Mouse (Mus musculus): ENCODE measurements around the gene Phtf2. TPM values are rescaled to one million over a fixed set of nuclear protein-coding genes. Genes with fewer than 3 reads are reported as not detected.
"Not testable (repeated sequence)": the region's sequence is repeated elsewhere in the genome, so short reads cannot be mapped to it uniquely, and the experiment has no call there.

The Phtf2 gene
- polyA plus RNA-seq, 1 experiment, result 1.1 TPM

GRCm38 (mm10) chr5:20715980-20716379 lies 165.9 kb downstream of the Phtf2 start:
- 91% methylated on average over 6 of the region's 6 CpGs for WGBS
- DNase-seq (ENCODE audit: low read depth, low spot score), result not testable (repeated sequence)

- WGBS, result 88% methylated on average over 1 of the region's 1 CpGs
Observed at GRCm38 (mm10) chr5:20714619-20715018, 167.3 kb downstream of the Phtf2 start.

DNA sequence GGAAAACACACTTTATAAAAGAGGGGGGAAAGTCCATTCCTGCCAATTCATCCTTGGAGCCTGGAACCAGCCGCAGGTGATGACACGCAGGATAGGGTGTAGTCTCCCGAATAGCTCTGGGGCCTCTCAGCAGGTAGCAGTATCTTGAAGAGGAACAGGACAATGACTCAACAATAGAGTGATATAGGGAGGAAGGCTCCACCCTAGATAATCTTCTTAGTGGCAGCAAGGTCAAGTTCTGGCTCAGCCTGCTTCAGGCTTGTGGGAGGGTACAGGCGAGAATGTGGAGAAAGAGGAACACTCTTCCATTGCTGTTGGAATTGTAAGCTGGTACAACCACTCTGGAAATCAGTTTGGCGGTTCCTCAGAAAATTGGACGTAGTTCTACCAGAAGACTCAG lies 171.1 kb downstream of the Phtf2 start:
- DNase-seq (ENCODE audit: low read depth, low spot score), result not testable (repeated sequence)
- WGBS, result 70% methylated on average over 6 of the region's 6 CpGs

More at GRCm38 (mm10) chr5:20714619-20715018, 167.3 kb downstream of the Phtf2 start:
- DNase-seq (ENCODE audit: low read depth, low spot score), result not testable (repeated sequence)

Other genes with a start within 250 kb of the Phtf2 start
- gene Tmem60, start 67 bp upstream of the Phtf2 start, polyA plus RNA-seq (2012; rRNA removed), result 7.2 and 8.2 TPM in 2 replicates
- gene Rsbn1l, start 74.3 kb upstream of the Phtf2 start, polyA plus RNA-seq (2012; rRNA removed), result 3.0 and 4.0 TPM in 2 replicates
- 17.0 and 33.3 TPM in 2 replicates for gene Ptpn12, start 173.8 kb upstream of the Phtf2 start, polyA plus RNA-seq (2012; rRNA removed)

All from large intestine, adult 2 months (tissue).